Mouse (Mus musculus): Measurements from ENCODE around the gene Ttc9c.

- TF ChIP-seq CTCF (IDR thresholded peaks at IDR 0.05; ENCODE audit: borderline replicate concordance, insufficient read depth, low read depth, low read length): peak; percentile 61; the same call in 1 of the 2 replicates
- no peak for TF ChIP-seq POLR2A (IDR thresholded peaks at IDR 0.05; ENCODE audit: borderline replicate concordance, insufficient read depth, low read length)
Measured at GRCm38 (mm10) chr19:8844371-8845129, 25.4 kb upstream of the Ttc9c start.
